Mouse (Mus musculus): ENCODE results near the gene Tceal5. TPM values are rescaled to one million over a fixed set of nuclear protein-coding genes. Genes with fewer than 3 reads are reported as not detected.

Tceal5 gene
- polyA plus RNA-seq, 1 experiment from 2014 or later: 1.6 TPM

GRCm38 (mm10) chrX:136203257-136203656, 419 bp downstream of the Tceal5 start:
- no peak for TF ChIP-seq CTCF (IDR thresholded peaks at IDR 0.05; ENCODE audit: low read depth)
- Histone ChIP-seq H3K27ac (ENCODE audit: low read depth) (peak overlapping the region; percentile 10; the same call in 1 of the 2 replicates), H3K27me3 (ENCODE audit: insufficient read depth, low read length) (no peaks in the 10 kb centered on the region), H3K4me1 (ENCODE audit: insufficient read depth) (no peaks in the 10 kb centered on the region), H3K9ac (peak overlapping the region; percentile 23; the same call in 1 of the 2 replicates), H3K4me3 (ENCODE audit: low read depth, low read length) (peak overlapping the region; percentile 36), H3K36me3 (ENCODE audit: insufficient read depth) (no peaks in the 10 kb centered on the region), H3K9me3 (ENCODE audit: low read depth, low read length) (no peaks in the 10 kb centered on the region), H3K4me2 (peak overlapping the region; percentile 59)
- DNase-seq: no peak
- 25% methylated on average over 6 of the region's 7 CpGs for WGBS
- peak; percentile 67; the same call in 1 of the 2 replicates for ATAC-seq (ENCODE audit: insufficient read depth)

GRCm38 (mm10) chrX:136196873-136197272, 6.8 kb downstream of the Tceal5 start:
- no peaks in the 10 kb centered on the region for H3K36me3 ChIP-seq (ENCODE audit: insufficient read depth)
- H3K4me3 ChIP-seq (ENCODE audit: low read depth, low read length): no peak overlapping the region
- ATAC-seq (ENCODE audit: insufficient read depth): no peak
- peak; percentile 55 for DNase-seq
- H3K27me3 ChIP-seq (ENCODE audit: insufficient read depth, low read length): no peaks in the 10 kb centered on the region
- H3K4me2 ChIP-seq: no peak overlapping the region
- no peak overlapping the region for H3K27ac ChIP-seq (ENCODE audit: low read depth)
- H3K4me1 ChIP-seq (ENCODE audit: insufficient read depth): no peaks in the 10 kb centered on the region
- TF ChIP-seq CTCF (IDR thresholded peaks at IDR 0.05; ENCODE audit: low read depth): peak; percentile 55
- WGBS: 40% methylated on average over 1 of the region's 1 CpGs
- no peaks in the 10 kb centered on the region for H3K9me3 ChIP-seq (ENCODE audit: low read depth, low read length)
- no peak overlapping the region for H3K9ac ChIP-seq

GRCm38 (mm10) chrX:136195193-136195944, 8.3 kb downstream of the Tceal5 start:
- Histone ChIP-seq H3K9me3 (ENCODE audit: low read depth, low read length) (no peaks in the 10 kb centered on the region), H3K4me2 (no peak overlapping the region), H3K4me3 (ENCODE audit: low read depth, low read length) (no peak overlapping the region), H3K27ac (ENCODE audit: low read depth) (no peak overlapping the region), H3K4me1 (ENCODE audit: insufficient read depth) (no peaks in the 10 kb centered on the region), H3K27me3 (ENCODE audit: insufficient read depth, low read length) (no peaks in the 10 kb centered on the region), H3K9ac (no peak overlapping the region), H3K36me3 (ENCODE audit: insufficient read depth) (no peaks in the 10 kb centered on the region)
- TF ChIP-seq CTCF (IDR thresholded peaks at IDR 0.05; ENCODE audit: low read depth): no peak
- DNase-seq (no peak), ATAC-seq (ENCODE audit: insufficient read depth) (no peak)
- WGBS: 76% methylated on average over 16 of the region's 16 CpGs

GRCm38 (mm10) chrX:136183107-136183506, 20.6 kb downstream of the Tceal5 start:
- no peak overlapping the region for H3K4me3 ChIP-seq (ENCODE audit: low read depth, low read length)
- no peak for ATAC-seq (ENCODE audit: insufficient read depth)
- no peak for DNase-seq
- H3K4me1 ChIP-seq (ENCODE audit: insufficient read depth): no peaks in the 10 kb centered on the region
- H3K27ac ChIP-seq (ENCODE audit: low read depth): no peak overlapping the region
- H3K27me3 ChIP-seq (ENCODE audit: insufficient read depth, low read length): no peaks in the 10 kb centered on the region
- H3K4me2 ChIP-seq: no peak overlapping the region
- no peak overlapping the region for H3K9ac ChIP-seq
- 74% methylated on average over 1 of the region's 1 CpGs for WGBS
- no peaks in the 10 kb centered on the region for H3K36me3 ChIP-seq (ENCODE audit: insufficient read depth)
- TF ChIP-seq CTCF (IDR thresholded peaks at IDR 0.05; ENCODE audit: low read depth): no peak
- H3K9me3 ChIP-seq (ENCODE audit: low read depth, low read length): no peaks in the 10 kb centered on the region

- ATAC-seq (ENCODE audit: insufficient read depth): peak; percentile 74
- no peaks in the 10 kb centered on the region for H3K36me3 ChIP-seq (ENCODE audit: insufficient read depth)
Observed at GRCm38 (mm10) chrX:136180897-136181553, 22.7 kb downstream of the Tceal5 start.

DNA sequence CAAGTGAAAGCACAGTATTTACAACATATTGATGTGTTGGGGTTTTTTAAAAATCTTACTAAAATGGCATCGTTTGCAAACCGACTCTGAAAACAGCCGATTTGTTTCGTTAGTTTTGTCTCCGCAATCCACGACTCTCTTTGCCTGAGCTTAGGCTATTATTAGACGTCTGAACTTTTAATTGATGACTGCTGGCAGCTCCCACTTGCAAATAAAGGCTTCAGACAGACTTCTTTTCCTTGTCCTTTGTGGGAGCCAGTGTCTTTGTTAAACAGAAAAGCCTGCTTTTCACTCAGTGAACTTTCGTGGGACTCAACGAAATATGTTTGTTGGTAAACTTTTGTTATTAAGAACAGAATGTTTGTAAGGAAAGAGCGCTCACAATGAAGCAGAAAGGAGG, 30.9 kb downstream of the Tceal5 start:
- DNase-seq (peak; percentile 67), ATAC-seq (ENCODE audit: insufficient read depth) (no peak)
- 0 out of 2 replicates have a peak, but pooled peaks cover 7% of the 10 kb centered on the region for H3K36me3 ChIP-seq (ENCODE audit: insufficient read depth)
- H3K4me1 ChIP-seq (ENCODE audit: insufficient read depth): no peaks in the 10 kb centered on the region
- TF ChIP-seq CTCF (IDR thresholded peaks at IDR 0.05; ENCODE audit: low read depth): no peak
- peak overlapping the region; percentile 81 for H3K27ac ChIP-seq (ENCODE audit: low read depth)
- H3K4me3 ChIP-seq (ENCODE audit: low read depth, low read length): peak overlapping the region; percentile 61
- H3K4me2 ChIP-seq: peak overlapping the region; percentile 58
- H3K9me3 ChIP-seq (ENCODE audit: low read depth, low read length): no peaks in the 10 kb centered on the region
- H3K9ac ChIP-seq: peak overlapping the region; percentile 50
- H3K27me3 ChIP-seq (ENCODE audit: insufficient read depth, low read length): no peaks in the 10 kb centered on the region
- WGBS: 17% methylated on average over 10 of the region's 10 CpGs

More at GRCm38 (mm10) chrX:136180897-136181553, 22.7 kb downstream of the Tceal5 start:
- no peak overlapping the region for H3K4me3 ChIP-seq (ENCODE audit: low read depth, low read length)
- H3K9ac ChIP-seq: no peak overlapping the region
- TF ChIP-seq CTCF (IDR thresholded peaks at IDR 0.05; ENCODE audit: low read depth): no peak
- H3K9me3 ChIP-seq (ENCODE audit: low read depth, low read length): no peaks in the 10 kb centered on the region
- H3K27me3 ChIP-seq (ENCODE audit: insufficient read depth, low read length): no peaks in the 10 kb centered on the region
- no peaks in the 10 kb centered on the region for H3K4me1 ChIP-seq (ENCODE audit: insufficient read depth)
- no peak overlapping the region for H3K27ac ChIP-seq (ENCODE audit: low read depth)
- WGBS: 27% methylated on average over 11 of the region's 11 CpGs
- no peak overlapping the region for H3K4me2 ChIP-seq
- DNase-seq: peak; percentile 38

DNA sequence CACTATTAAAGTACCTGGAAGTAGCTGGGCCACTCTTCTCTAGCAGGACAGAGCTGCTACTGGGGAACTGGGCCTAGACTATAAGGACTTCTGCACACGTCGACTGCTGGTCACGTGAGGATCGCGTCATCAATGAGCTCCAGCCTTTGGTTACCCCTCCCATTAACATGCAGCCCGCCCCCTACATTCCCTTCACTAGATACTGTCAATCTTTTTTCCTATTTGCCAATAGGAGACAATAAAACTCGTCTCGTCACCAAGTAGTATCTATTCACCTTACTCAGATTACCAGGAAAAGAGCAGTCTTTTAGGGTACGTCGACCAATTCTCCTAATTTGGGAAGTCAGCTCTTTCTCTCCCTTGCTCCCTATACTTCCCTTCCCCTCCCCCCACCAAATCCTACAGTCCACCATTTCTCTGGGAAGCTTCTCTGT, 31.5 kb downstream of the Tceal5 start, which contains the start of gene Tceal8:
Tceal8 (minus strand) TSS at position 225 of the 434 bp plus-strand sequence.
- peak within 1 kb of the TSS; percentile 61 for H3K4me3 ChIP-seq (ENCODE audit: low read depth, low read length)
- H3K27me3 ChIP-seq (ENCODE audit: insufficient read depth, low read length): no peaks in the 10 kb centered on the region
- DNase-seq (peak; percentile 93), ATAC-seq (ENCODE audit: insufficient read depth) (peak; percentile 96)
- 0 out of 2 replicates have a peak, but pooled peaks cover 7% of the 10 kb centered on the region for H3K36me3 ChIP-seq (ENCODE audit: insufficient read depth)
- WGBS: 16% methylated on average over 10 of the region's 10 CpGs
- TF ChIP-seq CTCF (IDR thresholded peaks at IDR 0.05; ENCODE audit: low read depth): no peak
- no peaks in the 10 kb centered on the region for H3K4me1 ChIP-seq (ENCODE audit: insufficient read depth)
- peak within 1 kb of the TSS; percentile 94 for H3K27ac ChIP-seq (ENCODE audit: low read depth)
- peak within 1 kb of the TSS; percentile 77 for H3K9ac ChIP-seq
- H3K4me2 ChIP-seq: peak within 1 kb of the TSS; percentile 64
- H3K9me3 ChIP-seq (ENCODE audit: low read depth, low read length): no peaks in the 10 kb centered on the region

All from lung, embryonic 14.5 days (tissue).